Mouse (Mus musculus) left cerebral cortex, adult 18-20 months (tissue): ENCODE data around the gene Polrmt. TPM values are rescaled to one million over a fixed set of nuclear protein-coding genes. Genes with fewer than 3 reads are reported as not detected.

ENCODE experiments used
- DNase-seq, 2 experiments: peaks; one replicate each; pipeline ENCODE4 v3.0.0; 2021 to 2022; ENCODE audit warnings: low spot score in 2 of 2, mixed read lengths in 1 of 2
- total RNA-seq, 2 experiments: library from RNA; stranded (reverse); gene quantifications; 2 replicates each; pipeline ENCODE4 v1.2.3; 2021

Polrmt gene
- total RNA-seq, 2 experiments from 2014 or later: 50.6 to 55.3 TPM

GRCm38 (mm10) chr10:79693580-79694378 is 52.6 kb downstream of the Polrmt start:
- DNase-seq: no peak

- DNase-seq: no peak
Observed at GRCm38 (mm10) chr10:79691986-79692548, 54.3 kb downstream of the Polrmt start.

GRCm38 (mm10) chr10:79689178-79689577 is 57.2 kb downstream of the Polrmt start:
- no peak for DNase-seq

GRCm38 (mm10) chr10:79688720-79689119 is 57.7 kb downstream of the Polrmt start, which contains the start of gene Gzmm:
Gene Gzmm (plus strand): TSS chr10:79689020.
- no peak for DNase-seq

- DNase-seq: no peak
Observed at GRCm38 (mm10) chr10:79687513-79687912, 58.9 kb downstream of the Polrmt start.

- DNase-seq: no peak
Observed at GRCm38 (mm10) chr10:79686691-79687090, 59.7 kb downstream of the Polrmt start.

GRCm38 (mm10) chr10:79686219-79686618 is 60.2 kb downstream of the Polrmt start:
- DNase-seq: no peak

Other genes with a start within 250 kb of the Polrmt start
- gene Plpp2, start 212.8 kb downstream of the Polrmt start, total RNA-seq: 1 to 10 TPM; 3.5 to 4.3 TPM
- gene Mier2, start 191.4 kb downstream of the Polrmt start, total RNA-seq: 10 to 100 TPM; 51.4 to 51.9 TPM
- gene Theg, start 159.2 kb downstream of the Polrmt start, total RNA-seq: 1 to 10 TPM in 1 of 2 experiments, under 1 TPM in 1; 0.37 to 1.7 TPM
- gene C2cd4c, start 132.6 kb downstream of the Polrmt start, total RNA-seq: 10 to 100 TPM; 16.7 to 18.6 TPM
- gene Shc2, start 108.7 kb downstream of the Polrmt start, total RNA-seq: 10 to 100 TPM; 44.3 to 50.1 TPM
- gene Odf3l2, start 100.8 kb downstream of the Polrmt start, total RNA-seq: under 1 TPM in 1 of 2 experiments, not detected in 1; 0.82 TPM
- gene Madcam1, start 82.0 kb downstream of the Polrmt start, total RNA-seq: not detected
- 10 to 100 TPM; 69.8 to 77.1 TPM for gene Tpgs1, start 77.2 kb downstream of the Polrmt start, total RNA-seq
- gene Cdc34, start 64.4 kb downstream of the Polrmt start, total RNA-seq: 10 to 100 TPM; 75.4 to 77.5 TPM
- gene Gzmm, start 57.6 kb downstream of the Polrmt start, total RNA-seq: 1 to 10 TPM; 2.7 to 3.2 TPM
- gene Bsg, start 42.1 kb downstream of the Polrmt start, total RNA-seq: 100 to 1,000 TPM; 566 to 614 TPM
- 100 to 1,000 TPM; 142 to 157 TPM for gene Hcn2, start 29.9 kb downstream of the Polrmt start, total RNA-seq
- gene Fgf22, start 8.5 kb upstream of the Polrmt start, total RNA-seq: 1 to 10 TPM; 4.3 to 5.6 TPM
- 10 to 100 TPM; 86.7 to 98.4 TPM for gene Rnf126, start 20.4 kb upstream of the Polrmt start, total RNA-seq
- 1 to 10 TPM; 2.7 to 3.2 TPM for gene Fstl3, start 30.7 kb upstream of the Polrmt start, total RNA-seq
- under 1 TPM; 0.63 to 0.72 TPM for gene Prss57, start 44.4 kb upstream of the Polrmt start, total RNA-seq
- gene Palm, start 47.0 kb upstream of the Polrmt start, total RNA-seq: 100 to 1,000 TPM; 290 to 308 TPM
- under 1 TPM; 0.61 to 0.86 TPM for gene Misp, start 74.4 kb upstream of the Polrmt start, total RNA-seq
- 10 to 100 TPM; 54.3 to 62.5 TPM for gene Ptbp1, start 107.8 kb upstream of the Polrmt start, total RNA-seq
- gene Prtn3, start 127.9 kb upstream of the Polrmt start, total RNA-seq: 1 to 10 TPM; 2.2 to 2.3 TPM
- 10 to 100 TPM; 55.6 to 58.0 TPM for gene Plppr3, start 128.1 kb upstream of the Polrmt start, total RNA-seq
- not detected for gene Elane, start 139.7 kb upstream of the Polrmt start, total RNA-seq
- gene Cfd, start 144.3 kb upstream of the Polrmt start, total RNA-seq: not detected
- 10 to 100 TPM; 48.6 to 63.7 TPM for gene Med16, start 162.3 kb upstream of the Polrmt start, total RNA-seq
- not detected for gene Gm26602, start 164.3 kb upstream of the Polrmt start, total RNA-seq
- 10 to 100 TPM in 1 of 2 experiments, 1 to 10 TPM in 1; 5.3 to 10.3 TPM for gene Kiss1r, start 170.4 kb upstream of the Polrmt start, total RNA-seq
- gene R3hdm4, start 174.6 kb upstream of the Polrmt start, total RNA-seq: 100 to 1,000 TPM; 307 to 318 TPM
- 1 to 10 TPM; 5.6 to 7.2 TPM for gene Arid3a, start 180.5 kb upstream of the Polrmt start, total RNA-seq
- 10 to 100 TPM; 45.3 to 46.5 TPM for gene Wdr18, start 213.6 kb upstream of the Polrmt start, total RNA-seq
- gene Grin3b, start 224.1 kb upstream of the Polrmt start, total RNA-seq: under 1 TPM; 0.14 to 0.16 TPM
- 100 to 1,000 TPM; 112 to 113 TPM for gene Tmem259, start 237.7 kb upstream of the Polrmt start, total RNA-seq
- gene Cnn2, start 242.0 kb upstream of the Polrmt start, total RNA-seq: 1 to 10 TPM; 6.7 to 8.0 TPM
- 10 to 100 TPM; 13.0 to 13.7 TPM for gene Abca7, start 249.9 kb upstream of the Polrmt start, total RNA-seq